Mouse (Mus musculus) gastrocnemius, postnatal 25 days (tissue): ENCODE measurements around the gene Atp5g1. TPM values are rescaled to one million over a fixed set of nuclear protein-coding genes. Genes with fewer than 3 reads are reported as not detected.

ENCODE experiments used
- DNase-seq: peaks from one replicate; pipeline ENCODE4 v3.0.0; 2022
- total RNA-seq, 2 experiments: library from RNA; stranded (reverse); gene quantifications; 1 replicate in 1 of 2; 2 replicates in 1 of 2; pipeline ENCODE4 v1.2.3; 2021

The Atp5g1 gene
- total RNA-seq, 2 experiments from 2014 or later: 1,455 to 1,686 TPM

GRCm38 (mm10) chr11:96028130-96028529, 47.3 kb downstream of the Atp5g1 start:
- DNase-seq: no peak

GRCm38 (mm10) chr11:96020622-96021021, 54.8 kb downstream of the Atp5g1 start:
- DNase-seq: no peak

Other genes starting within 250 kb of the Atp5g1 start
- gene Gngt2, start 238.5 kb downstream of the Atp5g1 start, total RNA-seq: 1 to 10 TPM; 5.2 to 6.1 TPM
- 1 to 10 TPM; 2.2 to 3.2 TPM for gene Abi3, start 233.2 kb downstream of the Atp5g1 start, total RNA-seq
- not detected for gene B4galnt2, start 160.8 kb downstream of the Atp5g1 start, total RNA-seq
- not detected for gene Igf2bp1, start 69.7 kb downstream of the Atp5g1 start, total RNA-seq
- not detected for gene Gip, start 51.1 kb downstream of the Atp5g1 start, total RNA-seq
- 10 to 100 TPM; 31.1 to 31.8 TPM for gene Snf8, start 40.8 kb downstream of the Atp5g1 start, total RNA-seq
- 10 to 100 TPM; 15.0 to 15.6 TPM for gene Ube2z, start 10.3 kb downstream of the Atp5g1 start, total RNA-seq
- gene Calcoco2, start 36.3 kb upstream of the Atp5g1 start, total RNA-seq: not detected
- not detected for gene Ttll6, start 58.1 kb upstream of the Atp5g1 start, total RNA-seq
- not detected for gene Hoxb13, start 118.6 kb upstream of the Atp5g1 start, total RNA-seq
- gene Hoxb9, start 195.8 kb upstream of the Atp5g1 start, total RNA-seq: under 1 TPM; 0.15 to 0.19 TPM
- gene Hoxb8, start 206.2 kb upstream of the Atp5g1 start, total RNA-seq: under 1 TPM; 0.28 to 0.46 TPM
- gene Hoxb7, start 211.0 kb upstream of the Atp5g1 start, total RNA-seq: 1 to 10 TPM in 1 of 2 experiments, under 1 TPM in 1; 0.28 to 1.1 TPM
- under 1 TPM; 0.31 to 0.62 TPM for gene Hoxb6, start 216.8 kb upstream of the Atp5g1 start, total RNA-seq
- gene Hoxb5, start 227.7 kb upstream of the Atp5g1 start, total RNA-seq: under 1 TPM; 0.38 to 0.64 TPM
- gene Hoxb4, start 242.6 kb upstream of the Atp5g1 start, total RNA-seq: under 1 TPM; 0.24 to 0.38 TPM
- gene Hoxb3, start 247.7 kb upstream of the Atp5g1 start, total RNA-seq: under 1 TPM; 0.43 to 0.78 TPM